Comparison of ENCODE assay signal across 8 mouse cellular contexts in genomic region chr5:147545731-147546241, GRCm38 (mm10).
DNase-seq lines count a peak whose midpoint lies in the region; ATAC-seq lines count a peak whose summit lies in the region.
"Had no signal": no experiment of that assay in that cellular context is flagged by ENCODE, and none has a peak within 500 bp of the region (broad histone marks: within the 10 kb centered on the region; RNA-seq: fewer than 3 reads in every experiment).

No protein-coding gene starts in this region.

- H3K4me3 ChIP-seq in midbrain, embryonic 14.5 days (replicated peaks; ENCODE audit: low read depth, low read length): no peak overlapping the region
- H3K4me3 ChIP-seq in midbrain, embryonic 13.5 days (replicated peaks): no peak overlapping the region
- no peak overlapping the region for H3K4me3 ChIP-seq in kidney, embryonic 15.5 days (replicated peaks)
- H3K4me3 ChIP-seq: erythroblast, embryonic 14.5 days had no signal

- H3K4me1 ChIP-seq in midbrain, embryonic 14.5 days (ENCODE audit: control insufficient read depth, insufficient read depth, low read length): no peaks in the 10 kb centered on the region
- no peaks in the 10 kb centered on the region for H3K4me1 ChIP-seq in midbrain, embryonic 13.5 days (replicated peaks)
- H3K4me1 ChIP-seq in kidney, embryonic 15.5 days: no peaks in the 10 kb centered on the region

- H3K9me3 ChIP-seq in midbrain, embryonic 14.5 days (ENCODE audit: control insufficient read depth, low read length): no peaks in the 10 kb centered on the region
- no peaks in the 10 kb centered on the region for H3K9me3 ChIP-seq in midbrain, embryonic 13.5 days
- no peaks in the 10 kb centered on the region for H3K9me3 ChIP-seq in kidney, embryonic 15.5 days (replicated peaks)

- no peak overlapping the region for H3K27ac ChIP-seq in midbrain, embryonic 14.5 days (replicated peaks; ENCODE audit: low read depth, low read length)
- H3K27ac ChIP-seq in midbrain, embryonic 13.5 days: no peak overlapping the region
- no peak overlapping the region for H3K27ac ChIP-seq in kidney, embryonic 15.5 days

- no peak overlapping the region for H3K9ac ChIP-seq in midbrain, embryonic 14.5 days (replicated peaks; ENCODE audit: low read length)
- H3K9ac ChIP-seq in midbrain, embryonic 13.5 days (replicated peaks): no peak overlapping the region
- no peak overlapping the region for H3K9ac ChIP-seq in kidney, embryonic 15.5 days

- no peak for ATAC-seq in midbrain, embryonic 14.5 days (ENCODE audit: low FRiP score, low TSS enrichment)
- no peak for ATAC-seq in midbrain, embryonic 13.5 days
- peak; percentile 59 for ATAC-seq in common myeloid progenitor, adult 5-6 weeks (replicated peaks; ENCODE audit: low read depth, poor library complexity, severe bottlenecking)
- peak; percentile 58; the same call in 1 of the 2 replicates for ATAC-seq in kidney, embryonic 15.5 days (replicated peaks; ENCODE audit: low FRiP score)

- no peaks in the 10 kb centered on the region for H3K27me3 ChIP-seq in midbrain, embryonic 14.5 days (ENCODE audit: control insufficient read depth, insufficient read depth, low read length)
- H3K27me3 ChIP-seq in midbrain, embryonic 13.5 days: no peaks in the 10 kb centered on the region
- no peaks in the 10 kb centered on the region for H3K27me3 ChIP-seq in kidney, embryonic 15.5 days

- peak; percentile 30 for DNase-seq in midbrain, embryonic 14.5 days
- peak; percentile 43 for DNase-seq in naive thymus-derived CD4-positive, alpha-beta T cell, adult 2 months (ENCODE audit: low read depth)
- no peak for DNase-seq in left cerebral cortex, adult 9 months (ENCODE audit: low spot score in 2 of 2)
- no peak for DNase-seq in right cerebral cortex, postnatal 4 days

- WGBS in midbrain, embryonic 14.5 days: 77% methylated on average over 11 of the region's 11 CpGs
- WGBS in midbrain, embryonic 13.5 days: 80% methylated on average over 11 of the region's 11 CpGs
- 71% methylated on average over 11 of the region's 11 CpGs for WGBS in kidney, embryonic 15.5 days

- H3K4me2 ChIP-seq in midbrain, embryonic 14.5 days (ENCODE audit: low read length): no peak overlapping the region
- H3K4me2 ChIP-seq in midbrain, embryonic 13.5 days (replicated peaks): no peak overlapping the region
- H3K4me2 ChIP-seq in kidney, embryonic 15.5 days: no peak overlapping the region

- peaks cover 77% of the 10 kb centered on the region for H3K36me3 ChIP-seq in midbrain, embryonic 14.5 days (ENCODE audit: control insufficient read depth, insufficient read depth, low read length)
- H3K36me3 ChIP-seq in midbrain, embryonic 13.5 days: peaks cover 64% of the 10 kb centered on the region
- H3K36me3 ChIP-seq in kidney, embryonic 15.5 days: peaks cover 85% of the 10 kb centered on the region

Comparison
In these comparisons a context has a peak if more than half of its experiments do, and no peak if none do; other contexts are left out.
1. ATAC-seq: peak in common myeloid progenitor, adult 5-6 weeks (single experiment) and kidney, embryonic 15.5 days (single experiment); none in midbrain, embryonic 14.5 days (single experiment) and midbrain, embryonic 13.5 days (single experiment).
2. DNase-seq: peak in midbrain, embryonic 14.5 days (single experiment) and naive thymus-derived CD4-positive, alpha-beta T cell, adult 2 months (single experiment); none in left cerebral cortex, adult 9 months (0 of 2) and right cerebral cortex, postnatal 4 days (single experiment).